Mouse (Mus musculus) stomach, embryonic 16.5 days (tissue): Measurements from ENCODE around the gene Kcnt2. TPM values are rescaled to one million over a fixed set of nuclear protein-coding genes. Genes with fewer than 3 reads are reported as not detected.

ENCODE experiments used
- ATAC-seq: fragments of 200-750 bp; cut with Nextera tagmentation; 2 replicates; pipeline ENCODE4 v1.8.0; 2017; ENCODE audit warnings: moderate number of reproducible peaks, moderate TSS enrichment; ENCODE audit not compliant: insufficient read depth, low FRiP score
- H3K27ac ChIP-seq: fragments of 300-500 bp; sonication (generic); 2 replicates; pipeline ENCODE4 v1.5.1; 2014; ENCODE audit warnings: low read length
- H3K27me3 ChIP-seq: fragments of 300-500 bp; sonication (generic); 2 replicates; pipeline ENCODE4 v1.6.1; 2014; ENCODE audit warnings: low read length, control low read depth, mixed read lengths; ENCODE audit not compliant: control insufficient read depth, insufficient read depth
- H3K36me3 ChIP-seq: fragments of 300-500 bp; sonication (generic); 2 replicates; pipeline ENCODE4 v1.6.1; 2014; ENCODE audit warnings: low read length; ENCODE audit not compliant: control insufficient read depth, insufficient read depth
- H3K4me1 ChIP-seq: fragments of 300-500 bp; sonication (generic); 2 replicates; pipeline ENCODE4 v1.6.1; 2014; ENCODE audit warnings: low read length, control low read depth, mixed read lengths; ENCODE audit not compliant: control insufficient read depth, insufficient read depth
- H3K4me2 ChIP-seq: fragments of 300-500 bp; sonication (generic); 2 replicates; pipeline ENCODE4 v1.6.1; 2014; ENCODE audit warnings: low read depth, low read length, mixed read lengths
- H3K4me3 ChIP-seq: fragments of 300-500 bp; sonication (generic); replicated peaks from 2 replicates; pipeline ENCODE4 v1.5.1; 2014; ENCODE audit warnings: mild to moderate bottlenecking, low read length
- H3K9ac ChIP-seq: fragments of 300-500 bp; sonication (generic); 2 replicates; pipeline ENCODE4 v1.6.1; 2014; ENCODE audit warnings: low read length
- H3K9me3 ChIP-seq: fragments of 300-500 bp; sonication (generic); replicated peaks from 2 replicates; pipeline ENCODE4 v1.6.1; 2016; ENCODE audit warnings: low read length, control low read depth; ENCODE audit not compliant: control insufficient read depth
- WGBS: fragments of 180-500 bp; shearing (Covaris S2); extraction: QIAGEN DNeasy Blood & Tissue Kit; methylation state at CpG from one replicate; pipeline ENCODE4 v1.1.7; 2014; 5-methylcytosine and 5-hydroxymethylcytosine counted together
- polyA plus RNA-seq: library from polyadenylated mRNA; unstranded; fragments of >200 nt; fragmentation: Nextera tagmentation; extraction: Ambion mirVana; gene quantifications from 2 replicates; pipeline ENCODE4 v1.2.1, GENCODE M21; 2015

Kcnt2 gene
- polyA plus RNA-seq, 1 experiment from 2014 or later, result 3.3 TPM

DNA sequence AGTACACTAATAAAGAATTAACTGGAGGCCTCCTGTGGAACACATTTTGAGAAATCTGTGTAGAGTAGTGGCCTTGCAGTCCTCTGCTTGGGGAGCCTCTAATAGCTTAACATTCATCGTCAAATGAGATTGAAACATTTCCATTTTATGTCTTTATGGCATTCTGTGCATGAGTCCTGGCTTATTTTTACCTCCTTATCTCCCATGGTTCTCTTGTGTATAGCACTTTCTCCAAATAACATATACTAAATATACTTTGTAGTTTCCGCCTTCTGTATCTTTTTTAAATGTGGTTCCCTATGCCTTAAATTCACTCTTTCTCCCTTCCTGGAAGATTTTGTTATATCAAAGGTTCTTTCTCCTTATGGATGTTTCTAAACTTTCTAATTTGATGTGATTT, 246.3 kb downstream of the Kcnt2 start:
- Histone ChIP-seq H3K4me3 (no peak overlapping the region), H3K9ac (no peak overlapping the region), H3K27ac (no peak overlapping the region), H3K9me3 (no peaks in the 10 kb centered on the region), H3K4me1 (no peaks in the 10 kb centered on the region), H3K4me2 (no peak overlapping the region), H3K36me3 (no peaks in the 10 kb centered on the region), H3K27me3 (no peaks in the 10 kb centered on the region)
- no peak for ATAC-seq
- WGBS, result 85% methylated on average over 2 of the region's 2 CpGs

- H3K27ac ChIP-seq, result no peak overlapping the region
- no peak for ATAC-seq
- H3K4me2 ChIP-seq, result no peak overlapping the region
- H3K4me3 ChIP-seq, result no peak overlapping the region
- no peaks in the 10 kb centered on the region for H3K4me1 ChIP-seq
- H3K9me3 ChIP-seq, result no peaks in the 10 kb centered on the region
- H3K27me3 ChIP-seq, result no peaks in the 10 kb centered on the region
- H3K9ac ChIP-seq, result no peak overlapping the region
- H3K36me3 ChIP-seq, result no peaks in the 10 kb centered on the region
Measured at GRCm38 (mm10) chr1:140513451-140513850, 267.5 kb downstream of the Kcnt2 start.

DNA sequence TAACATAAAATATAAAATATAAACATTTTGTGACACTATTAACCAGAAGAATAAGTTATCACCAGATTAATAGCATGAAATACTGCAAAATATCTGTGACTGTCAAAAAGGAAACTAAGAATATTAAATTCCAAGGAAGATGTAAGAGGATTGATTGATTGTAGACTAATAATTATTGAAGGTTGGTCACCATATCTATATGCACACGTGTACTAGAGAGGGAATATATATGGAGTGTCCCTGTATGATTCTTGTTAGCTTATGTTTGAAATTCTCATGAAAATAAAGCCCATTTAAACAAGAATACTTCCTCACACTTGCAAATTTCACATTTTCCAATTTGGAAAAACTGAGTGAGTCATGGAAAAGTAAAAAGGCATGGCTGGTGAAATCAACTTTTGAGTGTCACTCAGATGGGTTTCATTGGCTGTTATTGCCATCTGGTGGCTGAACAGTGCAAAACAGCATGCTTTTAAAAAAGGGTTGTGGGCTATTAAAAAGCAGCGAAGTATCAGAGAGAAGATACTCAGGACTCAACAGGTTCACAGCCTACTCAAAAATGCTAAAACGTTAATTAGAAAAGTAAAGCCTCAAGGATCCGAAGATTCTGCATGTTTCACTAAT, 285.4 kb downstream of the Kcnt2 start:
- no peak for ATAC-seq
- Histone ChIP-seq H3K36me3 (no peaks in the 10 kb centered on the region), H3K4me3 (no peak overlapping the region), H3K27me3 (no peaks in the 10 kb centered on the region), H3K27ac (no peak overlapping the region), H3K4me1 (no peaks in the 10 kb centered on the region), H3K9me3 (no peaks in the 10 kb centered on the region), H3K4me2 (no peak overlapping the region), H3K9ac (no peak overlapping the region)
- WGBS, result 38% methylated on average over 4 of the region's 4 CpGs

GRCm38 (mm10) chr1:140534849-140535248, 288.9 kb downstream of the Kcnt2 start:
- ATAC-seq, result no peak
- Histone ChIP-seq H3K9ac (no peak overlapping the region), H3K4me2 (no peak overlapping the region), H3K9me3 (no peaks in the 10 kb centered on the region), H3K4me1 (no peaks in the 10 kb centered on the region), H3K27me3 (no peaks in the 10 kb centered on the region), H3K4me3 (no peak overlapping the region), H3K27ac (no peak overlapping the region), H3K36me3 (no peaks in the 10 kb centered on the region)

DNA sequence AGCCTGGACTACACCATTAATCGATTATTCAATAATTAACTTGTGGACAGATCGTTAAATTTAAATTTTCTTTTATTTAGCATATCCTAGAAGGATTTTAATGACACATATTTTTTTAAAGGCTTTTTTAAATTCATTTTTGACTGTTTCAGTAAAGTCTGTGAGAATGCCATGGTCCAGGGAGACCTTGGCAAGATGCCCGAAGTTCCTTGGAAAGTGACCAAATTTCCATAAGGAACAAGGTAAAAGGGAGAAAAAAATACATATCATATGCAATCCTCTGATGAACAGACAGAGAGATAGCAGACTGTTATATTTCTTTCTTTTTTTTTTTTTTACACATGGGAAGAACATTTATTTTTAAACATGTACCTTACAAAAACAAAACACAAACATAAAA, 296.1 kb downstream of the Kcnt2 start:
- no peaks in the 10 kb centered on the region for H3K36me3 ChIP-seq
- no peak overlapping the region for H3K9ac ChIP-seq
- H3K4me3 ChIP-seq, result no peak overlapping the region
- 76% methylated on average over 3 of the region's 3 CpGs for WGBS
- no peak for ATAC-seq
- H3K4me2 ChIP-seq, result no peak overlapping the region
- no peaks in the 10 kb centered on the region for H3K9me3 ChIP-seq
- no peaks in the 10 kb centered on the region for H3K4me1 ChIP-seq
- H3K27me3 ChIP-seq, result no peaks in the 10 kb centered on the region
- H3K27ac ChIP-seq, result no peak overlapping the region

DNA sequence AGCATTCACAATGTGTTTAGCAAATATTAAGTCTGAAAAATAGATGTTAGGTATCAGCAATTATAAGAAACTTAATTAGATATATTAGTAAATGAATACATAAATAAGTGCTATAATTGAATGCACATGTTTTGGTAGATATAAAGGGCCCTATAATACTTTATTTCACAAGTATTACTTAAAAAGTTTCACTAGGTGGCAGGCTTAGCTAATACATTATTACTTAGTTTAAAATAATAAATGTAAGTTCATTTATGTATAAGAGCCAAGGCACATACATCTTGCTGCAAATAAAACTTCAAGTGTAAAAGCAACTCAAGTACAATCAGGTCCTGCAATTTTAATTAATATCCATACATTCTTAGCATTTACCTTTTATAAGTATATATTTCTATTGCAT, 302.8 kb downstream of the Kcnt2 start:
- no peaks in the 10 kb centered on the region for H3K4me1 ChIP-seq
- no peaks in the 10 kb centered on the region for H3K36me3 ChIP-seq
- H3K27ac ChIP-seq, result no peak overlapping the region
- no peak overlapping the region for H3K4me2 ChIP-seq
- no peak overlapping the region for H3K9ac ChIP-seq
- H3K4me3 ChIP-seq, result no peak overlapping the region
- no peaks in the 10 kb centered on the region for H3K27me3 ChIP-seq
- ATAC-seq, result no peak
- H3K9me3 ChIP-seq, result no peaks in the 10 kb centered on the region

DNA sequence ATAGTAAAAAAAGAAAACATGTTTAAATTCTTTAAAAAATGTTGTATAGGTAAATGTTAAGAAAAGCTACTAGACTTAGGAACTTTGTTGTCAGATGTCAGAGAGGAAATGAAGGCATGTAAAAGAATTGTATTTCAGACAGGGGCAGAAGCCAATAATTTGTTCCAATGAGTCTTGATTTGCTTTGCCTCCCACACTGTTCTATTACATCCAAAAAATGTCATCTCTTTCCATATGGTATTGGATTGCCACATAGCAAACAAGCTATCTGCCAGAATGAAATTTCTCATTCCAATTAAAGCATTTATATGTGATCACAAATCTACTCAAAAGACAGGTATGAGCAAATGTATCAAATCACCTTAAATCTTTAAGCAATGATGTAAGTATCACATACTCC, 314.8 kb downstream of the Kcnt2 start:
- Histone ChIP-seq H3K27ac (no peak overlapping the region), H3K4me3 (no peak overlapping the region), H3K27me3 (no peaks in the 10 kb centered on the region), H3K4me1 (no peaks in the 10 kb centered on the region), H3K9ac (no peak overlapping the region), H3K36me3 (no peaks in the 10 kb centered on the region), H3K9me3 (no peaks in the 10 kb centered on the region), H3K4me2 (no peak overlapping the region)
- no peak for ATAC-seq

- WGBS, result 71% methylated on average over 7 of the region's 7 CpGs
- Histone ChIP-seq H3K4me3 (no peak overlapping the region), H3K4me2 (no peak overlapping the region), H3K9me3 (no peaks in the 10 kb centered on the region), H3K36me3 (no peaks in the 10 kb centered on the region), H3K9ac (no peak overlapping the region), H3K4me1 (no peaks in the 10 kb centered on the region), H3K27ac (no peak overlapping the region), H3K27me3 (no peaks in the 10 kb centered on the region)
- no peak for ATAC-seq
Measured at GRCm38 (mm10) chr1:140572141-140572540, 326.2 kb downstream of the Kcnt2 start.

GRCm38 (mm10) chr1:140578607-140579006, 332.6 kb downstream of the Kcnt2 start:
- H3K36me3 ChIP-seq, result no peaks in the 10 kb centered on the region
- no peak overlapping the region for H3K9ac ChIP-seq
- H3K4me2 ChIP-seq, result no peak overlapping the region
- H3K27ac ChIP-seq, result no peak overlapping the region
- no peaks in the 10 kb centered on the region for H3K4me1 ChIP-seq
- no peaks in the 10 kb centered on the region for H3K27me3 ChIP-seq
- no peak overlapping the region for H3K4me3 ChIP-seq
- no peak for ATAC-seq
- no peaks in the 10 kb centered on the region for H3K9me3 ChIP-seq
- WGBS, result 87% methylated on average over 3 of the region's 3 CpGs

DNA sequence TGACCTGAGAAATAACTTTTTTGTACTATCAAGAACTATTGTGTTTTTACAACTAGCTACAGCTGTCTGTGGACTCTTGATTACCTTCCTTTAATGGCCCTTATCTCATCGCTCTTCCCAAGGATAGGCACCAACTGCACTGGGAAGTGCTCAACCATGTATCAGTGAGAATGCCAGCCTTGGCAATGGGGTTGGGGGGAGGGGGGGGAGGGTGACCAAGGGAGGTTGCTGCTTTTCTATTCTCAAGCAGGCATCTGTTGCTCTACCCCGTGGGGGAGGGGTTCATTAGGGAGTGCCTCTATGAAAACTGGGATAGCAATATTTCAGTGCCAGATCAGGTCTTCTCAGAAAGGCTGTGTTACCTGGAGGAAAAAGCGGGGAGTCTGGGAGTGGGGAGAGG, 342.3 kb downstream of the Kcnt2 start:
- Histone ChIP-seq H3K4me3 (no peak overlapping the region), H3K9me3 (no peaks in the 10 kb centered on the region), H3K4me1 (no peaks in the 10 kb centered on the region), H3K27me3 (no peaks in the 10 kb centered on the region), H3K36me3 (no peaks in the 10 kb centered on the region), H3K27ac (no peak overlapping the region), H3K9ac (no peak overlapping the region), H3K4me2 (no peak overlapping the region)
- ATAC-seq, result no peak
- WGBS, result 79% methylated on average over 3 of the region's 3 CpGs
